Mouse (Mus musculus) small intestine, adult 2 months (tissue): ENCODE results near the gene Pitx1.

Experiments used
- CTCF ChIP-seq: fragments of 200-500 bp; IDR thresholded peaks from 2 replicates; pipeline ENCODE4 v1.5.1; 2012; ENCODE audit warnings: low read depth, mild to moderate bottlenecking, control low read depth, inconsistent platforms, low read length, moderate library complexity, mixed read lengths; ENCODE audit not compliant: insufficient replicate concordance, insufficient read length; ENCODE audit errors: extremely low read depth
- POLR2A ChIP-seq: fragments of 200-500 bp; IDR thresholded peaks from 2 replicates; pipeline ENCODE4 v1.6.1; 2012; ENCODE audit warnings: low read depth, mild to moderate bottlenecking, control low read depth, inconsistent platforms, low read length, moderate library complexity

DNA sequence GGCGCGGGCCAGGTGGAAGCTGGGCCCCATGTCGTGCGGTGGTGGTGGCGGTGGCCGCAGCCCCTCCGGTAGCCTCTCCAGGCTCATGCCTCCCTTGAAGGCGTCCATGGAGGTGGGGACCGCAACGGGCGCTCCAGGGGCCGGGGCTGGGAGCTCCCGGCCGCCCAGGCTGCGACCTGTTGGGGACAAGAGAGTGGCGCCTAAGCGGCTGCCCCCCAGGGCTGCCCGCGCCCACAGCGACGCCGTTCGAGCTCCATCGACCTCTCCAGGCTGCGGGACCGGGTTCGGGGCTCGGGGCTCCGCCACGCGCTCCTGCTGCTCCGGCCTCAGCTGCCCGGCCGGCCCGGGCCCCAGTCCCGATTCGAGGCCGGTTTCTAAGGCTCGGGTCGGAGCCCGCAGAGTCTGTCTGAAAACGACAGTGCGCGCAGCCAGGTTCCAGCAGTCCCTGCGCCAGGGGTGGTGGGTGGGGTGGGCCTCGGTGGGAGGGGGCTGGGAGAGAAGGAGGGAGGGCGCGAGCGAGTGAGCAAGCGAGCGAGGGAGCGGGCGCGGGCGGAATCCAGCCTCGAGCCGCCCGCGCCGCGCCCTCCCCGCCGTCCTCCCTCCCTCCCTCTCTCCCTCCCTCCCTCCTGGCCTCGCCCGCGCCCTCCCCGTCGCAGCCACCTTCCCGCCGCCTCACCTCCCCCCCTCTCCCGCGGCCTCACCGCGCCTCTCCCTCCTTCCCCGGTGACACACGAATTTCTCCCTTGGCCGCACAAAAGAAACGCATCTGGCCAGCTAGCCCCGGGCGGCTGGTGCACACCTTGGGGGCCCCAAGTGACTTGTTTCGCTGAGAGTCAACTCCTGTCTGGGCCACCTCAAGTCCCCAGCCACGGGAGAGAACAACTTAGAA, 4.9 kb downstream of the Pitx1 start:
- TF ChIP-seq POLR2A, result no peak
- no peak for TF ChIP-seq CTCF
